Mouse (Mus musculus) spleen, postnatal 4 days (tissue): ENCODE measurements around the gene Gm17469.
"Not testable (repeated sequence)": the region's sequence is repeated elsewhere in the genome, so short reads cannot be mapped to it uniquely, and the experiment has no call there.

Source experiments
- DNase-seq, 2 experiments: peaks; one replicate each; pipeline ENCODE4 v3.0.0; 2022; ENCODE audit warnings: low spot score in 2 of 2

Gene Gm17469

DNA sequence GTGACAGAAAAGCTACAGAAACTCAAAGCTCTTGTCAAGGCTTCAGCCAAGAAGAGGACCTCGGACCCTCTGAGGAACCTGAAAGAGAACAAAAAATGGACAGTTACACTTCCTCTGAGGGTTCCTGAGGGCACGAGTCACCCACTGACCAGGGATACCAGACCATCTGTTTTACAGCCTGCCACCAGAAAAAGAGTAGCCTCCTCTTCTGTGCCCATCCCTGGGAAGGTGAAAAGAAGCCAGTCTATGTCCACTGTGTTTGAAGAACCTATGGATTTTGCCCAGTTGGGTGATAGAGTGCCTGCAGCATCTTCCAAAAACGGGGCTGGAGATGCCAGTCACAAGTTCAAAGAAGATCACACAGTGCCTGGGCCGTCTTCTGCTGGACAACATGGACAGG lies at the start of gene Gm17469:
Gene Gm17469, plus strand, starts transcription at position 301 of the 400 bp plus-strand sequence.
- DNase-seq = not testable (repeated sequence)
